Mouse (Mus musculus) liver, embryonic 11.5 days (tissue): Measurements from ENCODE around the gene Kat5. TPM values are rescaled to one million over a fixed set of nuclear protein-coding genes. Genes with fewer than 3 reads are reported as not detected.

ENCODE experiments used
- ATAC-seq: fragments of 200-750 bp; cut with Nextera tagmentation; replicated peaks from 2 replicates; pipeline ENCODE4 v1.8.0; 2017; ENCODE audit warnings: moderate number of reproducible peaks, mild to moderate bottlenecking, moderate TSS enrichment, moderate library complexity; ENCODE audit not compliant: low FRiP score
- DNase-seq: peaks from one replicate; pipeline ENCODE4 v3.0.0-alpha.2; 2017; ENCODE audit warnings: low spot score
- H3K27ac ChIP-seq: fragments of 300-500 bp; sonication (generic); 2 replicates; pipeline ENCODE4 v1.5.1; 2014; ENCODE audit warnings: mild to moderate bottlenecking, low read depth, low read length, control low read depth
- H3K27me3 ChIP-seq: fragments of 300-500 bp; sonication (generic); replicated peaks from 2 replicates; pipeline ENCODE4 v1.6.1; 2014; ENCODE audit warnings: low read length, mixed read lengths; ENCODE audit not compliant: control insufficient read depth, insufficient read depth
- H3K36me3 ChIP-seq: fragments of 300-500 bp; sonication (generic); 2 replicates; pipeline ENCODE4 v1.6.1; 2014; ENCODE audit warnings: mild to moderate bottlenecking, low read length, moderate library complexity, mixed read lengths; ENCODE audit not compliant: control insufficient read depth, insufficient read depth
- H3K4me1 ChIP-seq: fragments of 300-500 bp; sonication (generic); replicated peaks from 2 replicates; pipeline ENCODE4 v1.6.1; 2014; ENCODE audit warnings: low read length, mixed read lengths; ENCODE audit not compliant: control insufficient read depth, insufficient read depth
- H3K4me2 ChIP-seq: fragments of 300-500 bp; sonication (generic); 2 replicates; pipeline ENCODE4 v1.6.1; 2014; ENCODE audit warnings: mild to moderate bottlenecking, control low read depth, moderate library complexity
- H3K4me3 ChIP-seq: fragments of 300-500 bp; sonication (generic); 2 replicates; pipeline ENCODE4 v1.5.1; 2014; ENCODE audit warnings: low read depth, low read length, control low read depth
- H3K9ac ChIP-seq: fragments of 300-500 bp; sonication (generic); 2 replicates; pipeline ENCODE4 v1.6.1; 2014; ENCODE audit warnings: low read depth, low read length, control low read depth
- H3K9me3 ChIP-seq: fragments of 300-500 bp; sonication (generic); 2 replicates; pipeline ENCODE4 v1.6.1; 2016; ENCODE audit warnings: low read length, inconsistent platforms, mixed read lengths; ENCODE audit not compliant: control insufficient read depth
- WGBS: fragments of 180-500 bp; shearing (Covaris S2); extraction: QIAGEN DNeasy Blood & Tissue Kit; methylation state at CpG from one replicate; pipeline ENCODE4 v1.1.7; 2014; 5-methylcytosine and 5-hydroxymethylcytosine counted together
- polyA plus RNA-seq: library from polyadenylated mRNA; unstranded; fragments of >200 nt; fragmentation: Nextera tagmentation; extraction: Ambion mirVana; gene quantifications from 2 replicates; pipeline ENCODE4 v1.2.1, GENCODE M21; 2014

The Kat5 gene
- polyA plus RNA-seq, 1 experiment from 2014 or later = 28.0 TPM

DNA sequence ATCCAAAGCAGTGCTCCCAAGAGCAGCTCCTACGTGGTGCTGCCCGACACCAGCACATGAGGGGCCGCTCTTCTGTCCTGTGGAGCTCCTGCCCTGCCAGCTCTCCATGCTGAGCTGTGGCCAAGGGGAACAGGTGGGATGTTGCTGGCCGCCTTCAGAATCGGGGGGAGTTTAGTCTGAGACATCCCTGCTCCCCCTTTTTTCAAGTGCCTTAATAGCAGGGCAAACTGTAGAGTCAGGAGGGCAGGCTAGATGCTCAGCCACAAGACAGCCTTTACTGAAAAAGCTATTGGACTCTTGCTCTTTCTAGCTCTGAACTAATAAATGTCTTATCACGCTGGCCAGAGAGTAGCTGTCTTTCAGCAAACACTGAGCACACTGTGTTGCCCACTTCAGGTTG lies 37.8 kb upstream of the Kat5 start:
- Histone ChIP-seq H3K9me3 (no peaks in the 10 kb centered on the region), H3K4me3 (no peak overlapping the region), H3K27ac (peak overlapping the region; percentile 75), H3K36me3 (peaks cover 54% of the 10 kb centered on the region), H3K4me1 (peaks cover 27% of the 10 kb centered on the region), H3K9ac (peak overlapping the region; percentile 39; the same call in 1 of the 2 replicates), H3K4me2 (no peak overlapping the region; the same call in 1 of the 2 replicates), H3K27me3 (no peaks in the 10 kb centered on the region)
- DNase-seq (no peak), ATAC-seq (no peak)
- WGBS = 91% methylated on average over 6 of the region's 6 CpGs

DNA sequence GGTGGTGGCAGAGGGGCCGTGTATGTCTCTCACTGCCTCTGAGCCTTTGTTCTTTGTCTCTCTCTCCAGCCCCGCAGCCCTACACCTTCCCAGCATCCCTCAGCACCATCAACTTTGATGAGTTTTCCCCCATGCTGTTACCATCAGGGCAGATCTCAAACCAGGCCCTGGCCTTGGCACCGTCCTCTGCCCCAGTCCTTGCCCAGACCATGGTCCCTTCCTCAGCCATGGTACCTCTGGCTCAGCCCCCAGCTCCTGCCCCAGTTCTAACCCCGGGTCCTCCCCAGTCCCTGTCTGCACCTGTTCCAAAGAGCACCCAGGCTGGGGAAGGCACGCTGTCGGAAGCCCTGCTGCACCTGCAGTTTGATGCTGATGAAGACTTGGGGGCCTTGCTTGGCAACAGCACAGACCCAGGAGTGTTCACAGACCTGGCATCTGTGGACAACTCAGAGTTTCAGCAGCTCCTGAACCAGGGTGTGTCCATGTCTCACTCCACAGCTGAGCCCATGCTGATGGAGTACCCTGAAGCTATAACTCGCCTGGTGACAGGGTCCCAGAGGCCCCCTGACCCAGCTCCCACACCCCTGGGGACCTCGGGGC lies 36.8 kb upstream of the Kat5 start:
- Histone ChIP-seq H3K4me1 (peaks cover 21% of the 10 kb centered on the region), H3K9me3 (no peaks in the 10 kb centered on the region), H3K27ac (no peak overlapping the region), H3K36me3 (peaks cover 58% of the 10 kb centered on the region), H3K4me3 (no peak overlapping the region), H3K9ac (no peak overlapping the region), H3K27me3 (no peaks in the 10 kb centered on the region), H3K4me2 (no peak overlapping the region)
- no peak for ATAC-seq
- no peak for DNase-seq
- 92% methylated on average over 8 of the region's 8 CpGs for WGBS

DNA sequence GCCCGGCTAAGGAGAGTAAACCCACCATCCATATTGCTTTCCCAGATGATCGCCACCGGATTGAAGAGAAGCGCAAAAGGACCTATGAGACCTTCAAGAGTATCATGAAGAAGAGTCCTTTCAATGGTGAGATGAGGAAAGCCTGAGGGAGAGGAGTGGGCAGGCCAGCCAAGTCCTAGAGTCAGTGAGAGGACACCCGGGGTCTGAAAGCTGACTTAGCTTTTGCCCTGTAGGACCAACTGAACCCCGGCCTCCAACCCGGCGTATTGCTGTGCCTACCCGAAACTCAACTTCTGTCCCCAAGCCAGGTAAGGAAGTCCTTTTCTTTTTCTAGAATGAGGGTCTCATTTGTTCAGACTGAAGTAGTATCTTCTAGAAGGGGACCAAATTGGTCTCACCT lies 35.2 kb upstream of the Kat5 start:
- ATAC-seq = no peak
- peaks cover 62% of the 10 kb centered on the region for H3K36me3 ChIP-seq

DNA sequence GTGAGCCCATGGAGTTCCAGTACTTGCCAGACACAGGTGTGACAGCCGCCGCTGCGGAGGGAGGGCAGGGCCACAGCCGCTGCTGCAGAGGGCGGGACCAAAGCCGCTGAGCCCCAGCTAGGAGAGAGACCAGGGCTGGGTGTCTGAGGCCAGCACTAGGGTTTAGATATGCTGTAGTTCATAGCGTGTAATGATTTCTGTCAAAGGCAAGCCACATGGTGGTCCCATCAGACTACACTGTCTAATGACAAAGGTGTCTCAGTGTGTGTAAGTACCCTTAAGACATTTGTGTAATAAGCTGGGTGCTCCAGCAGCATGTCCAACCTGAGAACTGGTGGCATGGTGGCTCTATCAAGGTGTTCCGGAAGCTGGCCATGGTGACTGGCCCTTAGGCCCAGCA lies 31.6 kb upstream of the Kat5 start:
- Histone ChIP-seq H3K4me3 (no peak overlapping the region), H3K4me1 (peaks cover 34% of the 10 kb centered on the region), H3K36me3 (peaks cover 52% of the 10 kb centered on the region), H3K4me2 (no peak overlapping the region), H3K27ac (no peak overlapping the region), H3K27me3 (no peaks in the 10 kb centered on the region), H3K9me3 (no peaks in the 10 kb centered on the region), H3K9ac (no peak overlapping the region)
- WGBS = 83% methylated on average over 8 of the region's 8 CpGs
- ATAC-seq = no peak
- DNase-seq = no peak

More for the DNA sequence above, 35.2 kb upstream of the Kat5 start:
- peaks cover 24% of the 10 kb centered on the region for H3K4me1 ChIP-seq
- H3K27me3 ChIP-seq = no peaks in the 10 kb centered on the region
- DNase-seq = no peak
- 91% methylated on average over 9 of the region's 9 CpGs for WGBS
- no peaks in the 10 kb centered on the region for H3K9me3 ChIP-seq
- H3K27ac ChIP-seq = no peak overlapping the region
- no peak overlapping the region for H3K4me2 ChIP-seq
- H3K4me3 ChIP-seq = no peak overlapping the region
- no peak overlapping the region for H3K9ac ChIP-seq

DNA sequence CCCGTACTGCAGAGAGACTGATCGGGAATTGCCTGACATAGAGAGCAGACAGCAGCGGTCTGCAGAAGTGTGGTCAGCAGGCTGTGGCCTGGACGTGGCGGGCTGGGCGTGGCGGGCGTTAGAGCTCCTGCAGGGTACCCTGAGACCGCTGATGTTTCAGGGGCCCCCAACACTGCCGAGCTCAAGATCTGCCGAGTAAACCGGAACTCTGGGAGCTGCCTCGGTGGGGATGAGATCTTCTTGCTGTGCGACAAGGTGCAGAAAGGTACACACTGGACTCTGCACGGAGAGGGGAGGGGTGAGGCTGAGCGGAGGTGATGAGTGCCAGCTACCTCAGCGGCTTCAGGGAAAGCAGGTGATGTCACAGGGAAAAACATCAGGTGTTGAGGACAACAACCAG lies 31.0 kb upstream of the Kat5 start:
- Histone ChIP-seq H3K9ac (no peak overlapping the region), H3K36me3 (peaks cover 47% of the 10 kb centered on the region)
- no peak for DNase-seq

DNA sequence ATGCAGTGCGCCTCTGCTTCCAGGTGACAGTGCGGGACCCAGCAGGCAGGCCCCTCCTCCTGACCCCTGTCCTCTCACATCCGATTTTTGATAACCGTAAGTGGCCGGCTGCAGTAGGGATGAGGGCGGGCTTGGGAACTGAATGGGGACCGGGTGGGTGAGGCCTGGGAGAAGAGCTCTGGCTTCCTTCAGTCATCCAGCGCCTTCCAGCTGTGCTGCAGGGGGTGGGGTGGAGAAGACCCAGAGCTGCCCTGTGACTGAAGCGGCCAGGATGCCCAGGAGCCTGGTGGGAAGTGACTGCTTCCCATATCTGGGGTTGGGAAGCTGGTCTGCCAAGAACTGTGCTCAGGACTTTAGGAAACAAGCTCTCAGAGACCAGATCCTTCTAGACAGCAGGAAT lies 30.3 kb upstream of the Kat5 start:
- peaks cover 37% of the 10 kb centered on the region for H3K4me1 ChIP-seq
- H3K4me2 ChIP-seq = no peak overlapping the region
- no peaks in the 10 kb centered on the region for H3K9me3 ChIP-seq
- H3K4me3 ChIP-seq = no peak overlapping the region
- 60% methylated on average over 9 of the region's 9 CpGs for WGBS
- ATAC-seq (no peak), DNase-seq (no peak)
- H3K36me3 ChIP-seq = peaks cover 43% of the 10 kb centered on the region
- no peaks in the 10 kb centered on the region for H3K27me3 ChIP-seq
- H3K27ac ChIP-seq = no peak overlapping the region
- H3K9ac ChIP-seq = no peak overlapping the region

More for the DNA sequence above, 31.0 kb upstream of the Kat5 start:
- no peak overlapping the region for H3K4me2 ChIP-seq
- 91% methylated on average over 17 of the region's 17 CpGs for WGBS
- no peak overlapping the region; the same call in 1 of the 2 replicates for H3K27ac ChIP-seq
- H3K9me3 ChIP-seq = no peaks in the 10 kb centered on the region
- H3K4me3 ChIP-seq = no peak overlapping the region
- no peaks in the 10 kb centered on the region for H3K27me3 ChIP-seq
- peaks cover 37% of the 10 kb centered on the region for H3K4me1 ChIP-seq
- no peak for ATAC-seq

DNA sequence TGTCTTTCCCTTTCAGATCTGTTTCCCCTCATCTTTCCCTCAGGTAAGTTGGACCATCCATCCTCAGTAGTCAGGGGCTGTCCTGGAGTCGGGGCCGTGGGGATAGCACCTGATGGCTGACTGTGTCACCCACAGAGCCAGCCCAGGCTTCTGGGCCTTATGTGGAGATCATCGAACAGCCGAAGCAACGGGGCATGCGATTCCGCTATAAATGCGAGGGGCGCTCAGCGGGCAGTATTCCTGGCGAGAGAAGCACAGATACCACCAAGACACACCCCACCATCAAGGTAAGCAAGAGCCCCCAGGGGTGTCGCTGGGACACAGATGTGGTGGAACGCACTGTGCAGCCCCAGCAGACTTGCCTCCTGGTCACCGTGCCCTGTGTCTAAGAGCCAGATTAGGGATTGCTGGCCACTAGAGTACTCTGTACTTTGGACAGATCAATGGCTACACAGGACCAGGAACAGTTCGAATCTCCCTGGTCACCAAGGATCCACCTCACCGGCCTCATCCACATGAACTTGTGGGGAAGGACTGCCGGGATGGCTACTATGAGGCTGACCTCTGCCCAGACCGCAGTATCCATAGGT lies 28.5 kb upstream of the Kat5 start:
- Histone ChIP-seq H3K4me3 (peak overlapping the region; percentile 90), H3K4me1 (peaks cover 37% of the 10 kb centered on the region), H3K9ac (peak overlapping the region; percentile 90), H3K9me3 (no peaks in the 10 kb centered on the region), H3K36me3 (peaks cover 29% of the 10 kb centered on the region), H3K4me2 (peak overlapping the region; percentile 98), H3K27me3 (no peaks in the 10 kb centered on the region), H3K27ac (peak overlapping the region; percentile 90)
- WGBS = 84% methylated on average over 18 of the region's 18 CpGs
- DNase-seq (no peak), ATAC-seq (no peak)

DNA sequence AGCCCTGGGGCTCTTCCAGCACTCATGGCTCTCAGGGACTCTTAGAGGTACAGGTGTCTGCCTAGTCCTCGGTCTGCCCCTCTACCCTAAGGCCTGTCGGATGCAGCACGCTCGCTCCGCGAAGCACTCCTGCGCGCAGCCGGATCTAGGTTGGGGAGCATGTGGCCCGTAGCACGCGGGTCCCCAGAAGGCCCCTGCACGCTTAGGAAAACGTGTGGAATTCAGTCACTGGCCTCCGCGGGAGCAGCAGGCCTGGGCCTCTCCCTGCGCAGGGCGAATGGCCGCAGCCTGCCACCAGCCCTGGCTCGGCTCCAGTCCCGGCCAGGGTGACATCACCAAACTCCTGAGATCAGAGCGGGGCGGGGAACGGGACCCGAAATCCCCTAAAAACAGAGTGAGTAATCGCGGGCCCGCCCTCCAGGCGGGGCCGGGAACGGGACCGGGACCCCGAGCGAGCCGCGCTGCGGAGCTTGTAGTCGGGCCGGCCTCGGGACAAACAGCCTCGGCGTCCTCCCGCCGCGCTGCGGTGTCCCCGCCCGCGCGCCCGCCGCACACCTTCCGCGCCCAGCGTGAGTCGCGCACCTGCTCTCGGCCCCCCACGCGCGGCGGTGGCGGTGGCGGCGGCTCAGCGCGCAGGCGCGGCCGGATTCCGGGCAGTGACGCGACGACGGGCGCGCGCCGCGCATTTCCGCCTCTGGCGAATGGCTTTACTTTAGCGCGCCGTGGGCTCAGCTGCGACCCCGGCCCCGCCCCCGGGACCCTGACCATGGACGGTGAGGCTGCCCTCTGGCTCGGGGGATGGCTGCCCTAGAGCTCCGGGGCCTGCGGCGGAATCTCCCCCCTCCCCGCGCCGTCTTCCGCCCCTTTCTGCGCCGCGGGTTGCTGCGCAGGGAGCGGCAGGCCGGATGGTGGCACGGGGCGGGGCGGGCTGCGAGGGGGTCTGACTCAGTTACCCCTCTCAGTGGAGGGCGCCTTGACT lies 27.3 kb upstream of the Kat5 start, which contains the start of gene Rela:
Gene Rela, plus strand, starts transcription at position 415 of the 979 bp plus-strand sequence.
- H3K4me2 ChIP-seq = peak within 1 kb of the TSS; percentile 98
- WGBS = 2% methylated on average over 109 of the region's 109 CpGs

More for the DNA sequence above, 27.3 kb upstream of the Kat5 start, which contains the start of gene Rela:
- Histone ChIP-seq H3K27ac (peak within 1 kb of the TSS; percentile 90), H3K4me3 (peak within 1 kb of the TSS; percentile 90), H3K36me3 (peaks cover 21% of the 10 kb centered on the region), H3K9me3 (no peaks in the 10 kb centered on the region), H3K27me3 (no peaks in the 10 kb centered on the region), H3K4me1 (peaks cover 37% of the 10 kb centered on the region), H3K9ac (peak within 1 kb of the TSS; percentile 90)
- ATAC-seq (peak; percentile 84), DNase-seq (peak; percentile 85)
